Mouse (Mus musculus): ENCODE results near the gene Esrp2. TPM values are rescaled to one million over a fixed set of nuclear protein-coding genes. Genes with fewer than 3 reads are reported as not detected.

Esrp2 gene
- total RNA-seq, 2 experiments from 2014 or later: 0.08 TPM; not detected in 1

DNA sequence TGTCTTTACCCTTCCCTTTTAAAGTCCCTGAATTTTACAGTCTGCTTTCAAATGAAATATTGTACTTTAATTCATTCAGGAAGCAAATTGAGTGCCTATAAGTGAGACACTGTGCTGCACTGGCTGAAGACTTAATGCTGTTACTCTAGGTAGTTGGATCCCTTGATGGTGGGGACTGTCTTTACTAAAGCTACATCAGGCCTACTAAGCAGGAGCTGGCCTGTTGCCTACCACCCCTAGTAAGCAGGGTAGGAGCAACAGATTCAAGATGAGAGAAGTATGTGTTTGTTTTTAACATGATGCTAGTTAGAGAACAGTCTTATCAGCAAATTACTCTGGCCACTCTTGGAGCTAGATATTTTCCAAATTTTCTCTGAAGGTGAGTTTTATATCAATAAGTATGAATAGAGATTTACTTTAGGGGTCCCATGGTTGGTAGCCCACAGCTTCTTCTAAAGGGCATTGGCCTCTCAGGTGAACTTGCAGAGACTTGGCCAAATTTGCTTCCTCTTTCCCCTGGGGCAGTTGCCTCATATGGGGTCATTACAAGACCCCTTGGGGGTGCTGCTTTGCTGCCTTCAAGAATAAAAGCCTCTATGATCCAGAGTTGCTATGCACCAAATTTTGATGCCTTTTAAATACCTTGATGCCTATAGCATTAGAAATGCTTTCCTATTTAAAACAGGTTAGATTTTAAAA is 7.4 kb downstream of the Esrp2 start:
- ATAC-seq (replicated peaks; ENCODE audit: low FRiP score, poor library complexity, severe bottlenecking): no peak

DNA sequence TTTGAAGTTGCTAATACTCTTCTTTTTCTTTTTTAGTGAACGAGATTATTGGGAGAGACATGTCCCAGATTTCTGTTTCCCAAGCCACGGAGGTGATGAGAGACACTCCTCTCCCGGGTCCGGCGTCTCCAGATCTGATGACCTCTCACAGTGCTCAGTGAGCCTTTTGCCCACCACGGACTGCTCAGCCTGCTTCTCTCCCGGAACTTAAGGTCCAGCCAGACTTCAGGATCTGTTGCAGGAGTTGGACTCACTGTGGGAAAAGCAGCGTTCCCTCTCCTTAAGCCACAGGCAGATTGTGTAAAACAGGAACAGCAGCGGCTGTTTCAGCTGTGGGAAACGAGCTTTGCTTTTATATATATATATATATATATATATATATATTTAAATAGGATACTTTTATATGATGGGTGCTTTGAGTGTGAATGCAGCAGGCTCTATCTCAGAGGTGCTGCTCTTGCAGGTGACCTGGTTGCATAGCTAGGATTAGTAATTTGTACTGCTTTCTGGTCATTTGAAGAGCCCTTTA is 8.8 kb downstream of the Esrp2 start:
- no peak for ATAC-seq (replicated peaks; ENCODE audit: low FRiP score, poor library complexity, severe bottlenecking)

DNA sequence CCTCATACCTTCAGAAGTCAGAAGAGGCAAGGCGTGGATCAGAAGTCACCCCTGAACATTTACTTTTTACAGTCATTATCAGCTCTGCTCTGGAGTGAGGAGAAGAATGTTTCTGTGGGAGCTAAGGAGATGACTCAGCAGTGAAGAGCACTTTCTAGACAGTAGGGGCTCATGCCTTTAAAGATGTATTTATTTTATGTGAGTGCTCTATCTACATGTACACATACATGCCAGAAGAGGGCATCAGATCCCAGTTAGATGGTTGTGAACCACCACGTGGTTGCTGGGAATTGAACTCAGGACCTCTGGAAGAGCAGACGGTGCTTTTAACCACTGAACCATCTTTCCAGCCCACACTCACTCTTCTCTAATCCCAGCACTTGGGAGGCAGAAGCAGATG is 9.7 kb downstream of the Esrp2 start:
- ATAC-seq (replicated peaks; ENCODE audit: low FRiP score, poor library complexity, severe bottlenecking): no peak

DNA sequence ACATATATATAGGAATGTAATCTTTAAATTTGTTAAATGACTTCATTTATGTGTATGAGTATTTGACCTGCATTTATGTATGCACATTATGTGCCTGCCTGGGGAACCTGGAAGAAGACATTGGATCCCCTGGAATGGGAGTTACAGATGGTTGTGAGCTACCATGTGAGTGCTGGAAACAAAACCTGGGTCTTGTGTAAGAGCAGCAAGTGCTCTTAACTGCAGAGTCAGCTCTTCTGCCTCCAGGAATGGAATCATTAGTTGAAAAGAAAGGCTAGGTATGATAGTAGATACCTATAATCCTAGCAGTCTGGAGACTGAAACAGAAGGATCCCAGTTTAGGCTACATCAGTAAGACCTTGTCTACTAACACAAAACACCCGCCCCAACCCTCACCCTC is 10.7 kb downstream of the Esrp2 start:
- ATAC-seq (replicated peaks; ENCODE audit: low FRiP score, poor library complexity, severe bottlenecking): no peak

DNA sequence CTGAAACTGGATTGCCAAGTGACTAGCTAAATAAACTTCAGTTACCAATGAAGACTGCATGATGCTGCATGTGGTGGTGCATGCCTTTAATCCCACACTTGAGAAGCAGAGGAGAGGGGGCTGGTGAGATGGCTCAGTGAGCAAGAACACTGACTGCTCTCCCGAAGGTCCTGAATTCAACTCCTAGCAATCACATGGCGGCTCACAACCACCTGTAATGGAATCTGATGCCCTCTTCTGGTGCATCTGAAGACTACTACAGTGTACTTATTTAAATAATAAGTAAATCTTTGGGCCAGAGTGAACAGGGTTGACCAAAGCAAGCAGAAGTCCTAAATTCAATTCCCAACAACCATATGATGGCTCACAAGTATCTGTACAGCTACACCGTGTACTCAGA is 13.3 kb downstream of the Esrp2 start:
- no peak for ATAC-seq (replicated peaks; ENCODE audit: low FRiP score, poor library complexity, severe bottlenecking)

DNA sequence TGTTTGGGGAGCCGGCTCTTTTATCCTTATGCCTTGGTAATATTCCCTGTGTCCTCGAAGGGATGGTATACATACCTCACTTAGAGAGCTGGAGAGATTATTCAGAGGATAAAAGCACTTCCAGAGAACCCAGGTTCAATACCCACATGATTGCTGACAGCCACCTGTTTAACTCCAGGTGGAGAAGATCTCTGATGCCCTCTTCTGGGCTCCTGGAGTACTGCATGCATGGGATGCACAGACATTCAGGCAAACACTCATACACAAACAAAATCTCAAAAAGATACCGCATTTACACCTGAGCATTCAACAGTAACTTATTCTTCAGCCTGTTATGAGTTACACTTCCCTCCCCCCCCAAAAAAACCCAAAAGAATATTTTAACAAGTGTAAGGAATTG is 20.9 kb downstream of the Esrp2 start:
- peak; percentile 54; the same call in 1 of the 2 replicates for ATAC-seq (replicated peaks; ENCODE audit: low FRiP score, poor library complexity, severe bottlenecking)

DNA sequence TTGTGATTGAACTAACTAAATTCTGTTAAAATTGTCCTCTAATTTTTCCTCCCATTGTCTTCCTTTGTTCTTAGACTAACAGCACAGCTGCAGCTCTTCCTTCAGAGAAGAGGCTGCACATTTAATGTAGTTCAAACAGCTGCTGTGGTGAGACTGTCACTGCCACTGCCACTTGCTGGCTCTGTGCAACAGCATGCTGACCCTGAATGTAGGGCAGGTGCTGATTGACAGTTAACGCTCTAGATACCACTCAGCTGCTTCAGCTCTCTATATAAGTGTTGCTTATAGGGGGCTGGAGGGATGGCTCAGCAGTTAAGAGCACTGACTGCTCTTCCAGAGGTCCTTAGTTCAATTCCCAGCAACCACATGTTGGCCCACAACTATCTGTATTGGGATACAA is 24.3 kb downstream of the Esrp2 start:
- ATAC-seq (replicated peaks; ENCODE audit: low FRiP score, poor library complexity, severe bottlenecking): no peak

DNA sequence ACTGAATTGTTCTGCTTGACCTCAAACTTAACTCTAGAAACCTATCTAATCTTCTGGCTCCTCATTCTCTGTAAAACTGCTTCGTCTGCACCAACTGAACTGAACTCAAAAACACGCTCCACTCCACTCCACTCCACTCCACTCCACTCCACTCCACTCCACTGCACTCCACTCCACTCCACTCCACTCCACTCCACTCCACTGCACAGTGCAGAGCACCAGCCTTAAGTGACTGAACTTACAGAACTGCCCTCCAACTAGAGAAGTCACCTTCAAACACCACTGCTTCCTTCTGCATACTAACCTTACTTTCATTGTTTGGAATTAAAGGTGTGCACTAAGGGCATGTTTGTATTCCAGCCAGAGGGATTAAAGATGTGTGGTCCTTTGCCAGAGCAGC is 24.7 kb downstream of the Esrp2 start:
- no peak for ATAC-seq (replicated peaks; ENCODE audit: low FRiP score, poor library complexity, severe bottlenecking)

DNA sequence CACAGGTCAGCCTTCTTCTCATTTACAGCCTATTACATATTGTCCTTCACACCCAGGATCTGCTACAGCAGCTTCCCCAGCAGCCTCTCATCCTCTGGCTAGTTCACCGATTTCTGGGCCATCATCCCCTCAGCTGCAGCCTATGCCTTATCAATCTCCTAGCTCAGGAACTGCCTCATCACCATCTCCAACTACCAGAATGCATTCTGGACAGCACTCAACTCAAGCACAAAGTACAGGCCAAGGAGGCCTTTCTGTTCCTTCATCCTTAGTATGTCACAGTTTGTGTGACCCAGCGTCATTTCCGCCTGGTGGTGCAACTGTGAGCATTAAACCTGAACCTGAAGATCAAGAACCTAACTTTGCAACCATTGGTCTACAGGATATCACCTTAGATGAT is 28.0 kb downstream of the Esrp2 start:
- ATAC-seq (replicated peaks; ENCODE audit: low FRiP score, poor library complexity, severe bottlenecking): no peak

DNA sequence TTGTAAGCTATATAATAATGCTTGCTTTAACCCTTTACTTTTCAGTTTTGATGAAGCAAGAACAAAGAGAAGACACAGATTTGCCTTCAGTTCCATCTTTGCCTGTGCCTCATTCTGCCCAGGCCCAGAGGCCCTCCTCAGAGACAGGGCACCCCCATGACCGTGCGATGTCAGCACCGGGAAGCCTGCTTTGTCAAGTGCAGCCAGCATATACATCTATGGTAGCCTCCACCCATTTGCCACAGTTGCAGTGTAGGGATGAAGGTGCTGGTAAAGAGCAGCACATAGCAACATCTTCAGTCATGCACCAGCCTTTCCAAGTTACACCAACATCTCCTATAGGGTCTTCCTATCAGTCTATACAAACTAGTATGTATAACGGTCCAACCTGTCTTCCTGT is 28.7 kb downstream of the Esrp2 start:
- no peak for ATAC-seq (replicated peaks; ENCODE audit: low FRiP score, poor library complexity, severe bottlenecking)

DNA sequence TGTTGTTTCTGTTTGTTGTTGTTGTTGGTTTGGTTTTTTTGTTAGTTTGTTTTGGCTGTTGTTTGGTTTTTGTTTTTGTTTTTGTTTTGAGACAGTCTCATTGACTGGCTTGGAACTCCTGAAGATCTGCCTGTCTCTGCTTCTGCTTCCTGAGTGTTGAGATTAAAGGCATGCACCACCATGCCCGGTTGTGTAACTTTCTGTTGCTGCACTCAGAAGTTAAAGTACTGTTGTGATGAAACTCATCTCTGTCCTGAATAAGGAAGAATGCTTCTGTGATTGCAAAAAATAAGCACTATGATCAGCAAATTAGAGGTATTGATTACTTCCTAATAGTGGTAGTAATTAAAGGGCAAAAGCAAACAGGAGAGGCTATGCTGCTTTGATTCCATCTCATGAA is 30.6 kb downstream of the Esrp2 start:
- no peak for ATAC-seq (replicated peaks; ENCODE audit: low FRiP score, poor library complexity, severe bottlenecking)

DNA sequence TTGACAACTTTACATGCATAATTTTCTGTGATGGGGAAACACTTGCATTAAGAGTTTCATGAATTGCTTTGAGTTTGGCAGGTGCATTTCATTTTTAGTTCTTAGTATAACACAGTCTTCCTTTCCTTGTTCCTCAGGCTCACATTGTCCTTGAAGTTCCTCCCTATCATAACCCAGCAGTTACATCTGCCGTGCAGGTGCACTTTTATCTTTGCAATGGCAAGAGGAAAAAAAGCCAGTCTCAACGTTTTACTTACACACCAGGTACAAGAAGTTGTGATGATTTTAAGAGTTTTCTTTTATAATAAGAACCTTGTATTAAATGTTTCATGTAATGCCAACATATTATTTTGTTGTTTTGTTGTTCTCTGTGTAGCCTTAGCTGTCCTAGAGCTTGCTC is 32.9 kb downstream of the Esrp2 start:
- ATAC-seq (replicated peaks; ENCODE audit: low FRiP score, poor library complexity, severe bottlenecking): no peak

DNA sequence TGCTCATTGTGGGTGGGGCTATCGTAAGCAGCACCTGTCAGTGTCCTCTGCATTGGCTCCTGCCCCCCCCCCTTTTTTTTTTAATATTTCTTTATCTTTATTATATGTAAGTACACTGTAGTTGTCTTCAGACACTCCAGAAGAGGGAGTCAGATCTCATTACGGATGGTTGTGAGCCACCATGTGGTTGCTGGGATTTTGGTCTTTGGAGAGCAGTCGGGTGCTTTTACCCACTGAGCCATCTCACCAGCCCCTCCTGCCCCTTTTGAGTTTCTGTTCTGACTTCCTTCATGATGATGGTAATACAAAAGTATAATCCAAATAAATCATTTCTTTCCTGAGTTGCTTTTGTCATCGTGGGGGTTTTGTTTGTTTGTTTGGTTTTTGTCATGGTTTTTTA is 34.5 kb downstream of the Esrp2 start:
- no peak for ATAC-seq (replicated peaks; ENCODE audit: low FRiP score, poor library complexity, severe bottlenecking)

Other genes with a start within 250 kb of the Esrp2 start
- gene Nrn1l, start 243.4 kb downstream of the Esrp2 start, total RNA-seq (2015; ENCODE audit: low replicate concordance): not detected in 2 replicates
- gene Nrn1l, start 243.4 kb downstream of the Esrp2 start, total RNA-seq (2017; ENCODE audit: low replicate concordance): not detected in 2 replicates
- 5.4 and 8.6 TPM in 2 replicates for gene Pskh1, start 236.5 kb downstream of the Esrp2 start, total RNA-seq (2015; ENCODE audit: low replicate concordance)
- 7.1 and 11.7 TPM in 2 replicates for gene Pskh1, start 236.5 kb downstream of the Esrp2 start, total RNA-seq (2017; ENCODE audit: low replicate concordance)
- not detected in 2 replicates for gene Ctrl, start 203.1 kb downstream of the Esrp2 start, total RNA-seq (2015; ENCODE audit: low replicate concordance)
- gene Ctrl, start 203.1 kb downstream of the Esrp2 start, total RNA-seq (2017; ENCODE audit: low replicate concordance): not detected in 2 replicates
- 20.2 and 25.2 TPM in 2 replicates for gene Psmb10, start 198.5 kb downstream of the Esrp2 start, total RNA-seq (2015; ENCODE audit: low replicate concordance)
- 2.7 and 4.2 TPM in 2 replicates for gene Psmb10, start 198.5 kb downstream of the Esrp2 start, total RNA-seq (2017; ENCODE audit: low replicate concordance)
- gene Lcat, start 193.6 kb downstream of the Esrp2 start, total RNA-seq (2015; ENCODE audit: low replicate concordance): not detected in 2 replicates
- gene Lcat, start 193.6 kb downstream of the Esrp2 start, total RNA-seq (2017; ENCODE audit: low replicate concordance): 2.4 TPM in 1 of 2 replicates, not detected in the other
- 2.5 and 3.4 TPM in 2 replicates for gene Slc12a4, start 170.9 kb downstream of the Esrp2 start, total RNA-seq (2015; ENCODE audit: low replicate concordance)
- gene Slc12a4, start 170.9 kb downstream of the Esrp2 start, total RNA-seq (2017; ENCODE audit: low replicate concordance): 4.0 and 13.7 TPM in 2 replicates
- not detected in 2 replicates for gene Dpep3, start 157.5 kb downstream of the Esrp2 start, total RNA-seq (2015; ENCODE audit: low replicate concordance)
- gene Dpep3, start 157.5 kb downstream of the Esrp2 start, total RNA-seq (2017; ENCODE audit: low replicate concordance): not detected in 2 replicates
- 0.72 and 6.7 TPM in 2 replicates for gene Dus2, start 145.6 kb downstream of the Esrp2 start, total RNA-seq (2015; ENCODE audit: low replicate concordance)
- 6.3 and 14.4 TPM in 2 replicates for gene Dus2, start 145.6 kb downstream of the Esrp2 start, total RNA-seq (2017; ENCODE audit: low replicate concordance)
- gene Dpep2nb, start 131.0 kb downstream of the Esrp2 start, total RNA-seq (2015; ENCODE audit: low replicate concordance): not detected in 2 replicates
- not detected in 2 replicates for gene Dpep2nb, start 131.0 kb downstream of the Esrp2 start, total RNA-seq (2017; ENCODE audit: low replicate concordance)
- 1.8 and 4.6 TPM in 2 replicates for gene Ddx28, start 125.1 kb downstream of the Esrp2 start, total RNA-seq (2015; ENCODE audit: low replicate concordance)
- 3.2 and 5.0 TPM in 2 replicates for gene Ddx28, start 125.1 kb downstream of the Esrp2 start, total RNA-seq (2017; ENCODE audit: low replicate concordance)
- gene Nfatc3, start 78.1 kb downstream of the Esrp2 start, total RNA-seq (2015; ENCODE audit: low replicate concordance): 71.3 and 80.4 TPM in 2 replicates
- 32.7 and 37.5 TPM in 2 replicates for gene Nfatc3, start 78.1 kb downstream of the Esrp2 start, total RNA-seq (2017; ENCODE audit: low replicate concordance)
- gene Pla2g15, start 13.4 kb upstream of the Esrp2 start, total RNA-seq (2015; ENCODE audit: low replicate concordance): 1.7 and 9.4 TPM in 2 replicates
- gene Pla2g15, start 13.4 kb upstream of the Esrp2 start, total RNA-seq (2017; ENCODE audit: low replicate concordance): 4.4 and 8.6 TPM in 2 replicates
- 1.4 and 3.4 TPM in 2 replicates for gene Slc7a6, start 31.9 kb upstream of the Esrp2 start, total RNA-seq (2015; ENCODE audit: low replicate concordance)
- 2.0 and 2.2 TPM in 2 replicates for gene Slc7a6, start 31.9 kb upstream of the Esrp2 start, total RNA-seq (2017; ENCODE audit: low replicate concordance)
- gene Slc7a6os, start 74.0 kb upstream of the Esrp2 start, total RNA-seq (2015; ENCODE audit: low replicate concordance): 32.7 and 42.5 TPM in 2 replicates
- 22.3 and 27.6 TPM in 2 replicates for gene Slc7a6os, start 74.0 kb upstream of the Esrp2 start, total RNA-seq (2017; ENCODE audit: low replicate concordance)
- gene Prmt7, start 74.0 kb upstream of the Esrp2 start, total RNA-seq (2015; ENCODE audit: low replicate concordance): 0.84 and 1.8 TPM in 2 replicates
- 3.7 and 6.3 TPM in 2 replicates for gene Prmt7, start 74.0 kb upstream of the Esrp2 start, total RNA-seq (2017; ENCODE audit: low replicate concordance)
- gene Smpd3, start 201.0 kb upstream of the Esrp2 start, total RNA-seq (2015; ENCODE audit: low replicate concordance): not detected in 2 replicates
- gene Smpd3, start 201.0 kb upstream of the Esrp2 start, total RNA-seq (2017; ENCODE audit: low replicate concordance): not detected in 2 replicates

Data from erythroid progenitor cell, adult 5-6 weeks (primary cell).